In genomic region chr7:118263606-118264005, GRCm38 (mm10) we compare ENCODE assay signal across 23 mouse cellular contexts. TPM values are rescaled to one million over a fixed set of nuclear protein-coding genes. Genes with fewer than 3 reads are reported as not detected.
DNase-seq lines count a peak whose midpoint lies in the region; ATAC-seq and TF ChIP-seq lines count a peak whose summit lies in the region.
"Had no signal": no experiment of that assay in that cellular context is flagged by ENCODE, and none has a peak within 500 bp of the region (broad histone marks: within the 10 kb centered on the region; RNA-seq: fewer than 3 reads in every experiment).

No protein-coding gene starts in this region.

- no peaks in the 10 kb centered on the region for H3K27me3 ChIP-seq in liver, adult 2 months (ENCODE audit: control insufficient read depth, insufficient read depth, low read length)
- no peaks in the 10 kb centered on the region for H3K27me3 ChIP-seq in liver, embryonic 12.5 days (replicated peaks)
- H3K27me3 ChIP-seq: CH12.LX; embryonic facial prominence, embryonic 13.5 days; embryonic facial prominence, embryonic 15.5 days; forebrain, embryonic 12.5 days had no signal

- peak; percentile 22 to 59 for DNase-seq in adrenal gland, adult (ENCODE audit: inconsistent age in 2 of 2, low spot score in 1 of 2)
- no peak for DNase-seq in adrenal gland, adult 18-20 months (ENCODE audit: low spot score in 2 of 2)
- peak; percentile 17 for DNase-seq in adrenal gland, postnatal 14 days
- no peak for DNase-seq in adrenal gland, adult 8-10 months
- DNase-seq in liver, adult 2 months (ENCODE audit: extremely low read depth, low read depth, low spot score): peak; percentile 63
- DNase-seq: adrenal gland, postnatal 10 days; B cell, adult 2 months; cerebellum, adult 11 months; cerebellum, adult 18-20 months; cerebellum, adult 8-10 months; cerebellum, postnatal 14 days; cerebellum, postnatal 36 days; embryo, embryonic 11 days had no signal

- ATAC-seq in liver, embryonic 12.5 days: no peak
- ATAC-seq: CD4-positive, CD25-positive, alpha-beta regulatory T cell, adult 4 months; forebrain, embryonic 14.5 days; forebrain, embryonic 16.5 days had no signal

- no peak for TF ChIP-seq POLR2A in liver, adult 2 months (IDR thresholded peaks at IDR 0.05; ENCODE audit: extremely low read depth, insufficient read depth, low read length)

- H3K36me3 ChIP-seq in liver, adult 2 months (ENCODE audit: control insufficient read depth, insufficient read depth, low read length): no peaks in the 10 kb centered on the region
- no peaks in the 10 kb centered on the region for H3K36me3 ChIP-seq in liver, embryonic 12.5 days
- H3K36me3 ChIP-seq: embryonic facial prominence, embryonic 13.5 days; embryonic facial prominence, embryonic 15.5 days; forebrain, embryonic 10.5 days; forebrain, embryonic 12.5 days had no signal

- no peaks in the 10 kb centered on the region for H3K79me2 ChIP-seq in liver, adult 2 months (ENCODE audit: control insufficient read depth, insufficient read depth, low read length)

- no peak overlapping the region for H3K9ac ChIP-seq in liver, adult 2 months (ENCODE audit: low read depth, low read length)
- no peak overlapping the region for H3K9ac ChIP-seq in liver, embryonic 12.5 days
- H3K9ac ChIP-seq: embryonic facial prominence, embryonic 13.5 days; embryonic facial prominence, embryonic 15.5 days; forebrain, embryonic 12.5 days had no signal

- 14% methylated on average over 1 of the region's 1 CpGs for WGBS in liver, adult 2 months
- WGBS in liver, embryonic 12.5 days (ENCODE audit: insufficient replicate concordance): 61% methylated on average over 1 of the region's 1 CpGs

- peaks cover 4% of the 10 kb centered on the region for H3K4me1 ChIP-seq in liver, adult 2 months (ENCODE audit: control insufficient read depth, insufficient read depth, low read length)
- peaks cover 32% of the 10 kb centered on the region for H3K4me1 ChIP-seq in liver, embryonic 12.5 days
- H3K4me1 ChIP-seq: embryonic facial prominence, embryonic 13.5 days; embryonic facial prominence, embryonic 15.5 days; forebrain, embryonic 10.5 days; forebrain, embryonic 12.5 days had no signal

- no peak for TF ChIP-seq CTCF in liver, adult 2 months (IDR thresholded peaks at IDR 0.05; ENCODE audit: low read depth, low read length)

- no peak overlapping the region for H3K27ac ChIP-seq in liver, adult 2 months (replicated peaks; ENCODE audit: insufficient read depth, low read depth, low read length)
- H3K27ac ChIP-seq in liver, embryonic 12.5 days: no peak overlapping the region
- H3K27ac ChIP-seq: embryonic facial prominence, embryonic 13.5 days; embryonic facial prominence, embryonic 15.5 days; forebrain, embryonic 10.5 days; forebrain, embryonic 12.5 days had no signal

- H3K9me3 ChIP-seq in liver, embryonic 12.5 days (replicated peaks): no peaks in the 10 kb centered on the region
- H3K9me3 ChIP-seq: embryonic facial prominence, embryonic 13.5 days; embryonic facial prominence, embryonic 15.5 days; forebrain, embryonic 10.5 days; forebrain, embryonic 12.5 days had no signal

- H3K4me3 ChIP-seq in liver, adult 2 months (ENCODE audit: insufficient read depth, low read depth, low read length): no peak overlapping the region
- no peak overlapping the region for H3K4me3 ChIP-seq in liver, embryonic 12.5 days
- H3K4me3 ChIP-seq: embryonic facial prominence, embryonic 13.5 days; embryonic facial prominence, embryonic 15.5 days; erythroblast, embryonic 14.5 days; forebrain, embryonic 10.5 days; forebrain, embryonic 12.5 days had no signal

- no peak overlapping the region for H3K4me2 ChIP-seq in liver, embryonic 12.5 days
- H3K4me2 ChIP-seq: embryonic facial prominence, embryonic 13.5 days; embryonic facial prominence, embryonic 15.5 days; forebrain, embryonic 12.5 days had no signal

RNA-seq across cellular contexts. Expression of gene Smg1, which starts 20.1 kb away (rescaled TPM):
- total RNA-seq in adrenal gland, adult 18-20 months (2021): 10 to 100 TPM; 40.6 to 41.4 TPM
- 43.5 and 52.2 TPM in 2 replicates for total RNA-seq in adrenal gland, postnatal 14 days (2021)
- 10 to 100 TPM; 50.3 to 75.5 (median 58.2) TPM for total RNA-seq in adrenal gland, adult 8-10 months (2022)
- total RNA-seq in liver, adult 2 months (2014; rRNA removed): 27.9 and 33.3 TPM in 2 replicates
- polyA plus RNA-seq in liver, adult 2 months (2012; rRNA removed): 5.5 and 5.7 TPM in 2 replicates
- polyA plus RNA-seq in liver, embryonic 12.5 days (2016; fragmentation: Nextera tagmentation; extraction: Ambion mirVana): 10.3 and 10.8 TPM in 2 replicates

Comparison
In these comparisons a context has a peak if more than half of its experiments do, and no peak if none do; other contexts are left out.
1. DNase-seq: peak in adrenal gland, adult (2 of 2), adrenal gland, postnatal 14 days (single experiment) and liver, adult 2 months (single experiment); none in adrenal gland, adult 18-20 months (0 of 2) and adrenal gland, adult 8-10 months (single experiment).